Mouse (Mus musculus): Measurements from ENCODE around the gene Wscd2. TPM values are rescaled to one million over a fixed set of nuclear protein-coding genes. Genes with fewer than 3 reads are reported as not detected.

Gene Wscd2
- polyA plus RNA-seq, 1 experiment from 2014 or later: 0.06 TPM

GRCm38 (mm10) chr5:113604758-113605157 is 114.6 kb downstream of the Wscd2 start:
- no peaks in the 10 kb centered on the region; the same call in 1 of the 2 replicates for H3K27me3 ChIP-seq (ENCODE audit: control insufficient read depth, insufficient read depth, low read depth, low read length)
- no peak overlapping the region for H3K27ac ChIP-seq (ENCODE audit: low read length)
- no peak overlapping the region for H3K4me2 ChIP-seq (ENCODE audit: low read depth, low read length)
- no peak overlapping the region for H3K9ac ChIP-seq (ENCODE audit: low read depth, low read length)
- H3K36me3 ChIP-seq (ENCODE audit: control insufficient read depth, insufficient read depth): no peaks in the 10 kb centered on the region
- 52% methylated on average over 4 of the region's 4 CpGs for WGBS (ENCODE audit: insufficient replicate concordance)
- no peaks in the 10 kb centered on the region for H3K4me1 ChIP-seq (ENCODE audit: control insufficient read depth, low read depth, low read length)
- ATAC-seq (ENCODE audit: low read depth): no peak
- no peaks in the 10 kb centered on the region for H3K9me3 ChIP-seq (replicated peaks; ENCODE audit: control insufficient read depth, low read length)
- no peak overlapping the region for H3K4me3 ChIP-seq (ENCODE audit: low read depth, low read length)

DNA sequence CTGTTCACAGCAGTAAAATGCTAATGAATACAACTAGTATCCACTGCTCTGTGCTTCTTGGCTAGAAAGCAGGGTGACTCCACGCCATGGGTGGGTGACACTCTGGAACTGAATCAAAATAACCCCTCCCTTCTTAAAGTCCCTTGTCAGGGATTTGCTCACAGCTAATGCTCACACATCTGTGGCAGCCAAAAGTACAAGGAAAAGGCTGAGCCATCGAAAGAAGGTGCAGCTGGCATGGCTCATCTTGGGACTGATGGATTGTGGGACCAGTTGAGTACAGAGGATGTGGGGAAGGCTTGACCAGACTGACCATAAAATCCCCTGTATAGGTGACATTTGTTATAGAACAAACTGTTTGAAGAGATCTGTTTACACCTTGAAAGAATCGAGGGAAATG is 116.0 kb downstream of the Wscd2 start:
- Histone ChIP-seq H3K36me3 (ENCODE audit: control insufficient read depth, insufficient read depth) (no peaks in the 10 kb centered on the region), H3K4me2 (ENCODE audit: low read depth, low read length) (no peak overlapping the region), H3K27me3 (ENCODE audit: control insufficient read depth, insufficient read depth, low read depth, low read length) (no peaks in the 10 kb centered on the region; the same call in 1 of the 2 replicates), H3K4me1 (ENCODE audit: control insufficient read depth, low read depth, low read length) (no peaks in the 10 kb centered on the region), H3K27ac (ENCODE audit: low read length) (no peak overlapping the region), H3K4me3 (ENCODE audit: low read depth, low read length) (no peak overlapping the region), H3K9ac (ENCODE audit: low read depth, low read length) (no peak overlapping the region), H3K9me3 (replicated peaks; ENCODE audit: control insufficient read depth, low read length) (no peaks in the 10 kb centered on the region)
- 49% methylated on average over 3 of the region's 3 CpGs for WGBS (ENCODE audit: insufficient replicate concordance)
- no peak for ATAC-seq (ENCODE audit: low read depth)

DNA sequence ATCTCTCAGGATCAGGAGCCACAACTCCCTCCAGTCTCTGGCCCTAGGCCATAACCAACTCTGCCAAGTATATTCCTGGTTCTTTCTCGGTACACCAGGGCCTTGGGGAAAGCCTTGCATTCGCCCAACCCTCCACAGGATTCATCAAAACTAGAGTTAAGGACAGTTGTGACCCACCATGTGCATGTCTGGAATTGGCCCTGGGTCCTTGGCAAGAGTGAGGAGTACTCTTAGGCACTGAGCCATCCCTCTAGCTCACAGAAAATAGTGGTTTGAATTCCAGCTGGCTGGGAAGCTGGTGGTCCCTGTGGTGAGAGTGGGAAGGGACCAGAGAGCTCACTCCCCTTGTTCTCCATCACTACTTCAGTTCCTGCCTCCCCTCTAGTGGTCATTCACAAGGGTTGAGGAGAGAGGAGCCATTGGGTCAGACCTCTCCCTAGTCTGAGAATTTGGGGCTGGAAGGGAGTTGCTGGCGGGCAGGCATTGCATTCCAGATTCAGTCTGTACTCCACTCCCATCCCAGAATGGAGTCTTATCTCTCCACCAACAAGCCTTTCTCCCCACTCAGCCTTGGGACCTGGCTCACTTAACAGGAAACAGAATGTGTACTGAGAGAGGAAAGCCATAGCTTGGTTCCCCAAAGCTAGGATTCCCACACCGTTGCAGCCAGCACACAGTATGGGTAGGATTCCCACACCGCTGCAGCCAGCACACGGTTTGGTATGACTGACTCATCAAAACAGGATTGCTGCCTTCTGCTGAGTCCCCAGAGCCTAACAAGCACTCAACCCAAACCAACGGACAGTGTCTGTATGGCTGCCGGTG is 117.0 kb downstream of the Wscd2 start:
- Histone ChIP-seq H3K9me3 (replicated peaks; ENCODE audit: control insufficient read depth, low read length) (no peaks in the 10 kb centered on the region), H3K36me3 (ENCODE audit: control insufficient read depth, insufficient read depth) (no peaks in the 10 kb centered on the region), H3K4me3 (ENCODE audit: low read depth, low read length) (no peak overlapping the region), H3K27ac (ENCODE audit: low read length) (no peak overlapping the region), H3K4me2 (ENCODE audit: low read depth, low read length) (no peak overlapping the region), H3K27me3 (ENCODE audit: control insufficient read depth, insufficient read depth, low read depth, low read length) (no peaks in the 10 kb centered on the region; the same call in 1 of the 2 replicates), H3K4me1 (ENCODE audit: control insufficient read depth, low read depth, low read length) (no peaks in the 10 kb centered on the region), H3K9ac (ENCODE audit: low read depth, low read length) (no peak overlapping the region)
- WGBS (ENCODE audit: insufficient replicate concordance): 42% methylated on average over 8 of the region's 8 CpGs
- ATAC-seq (ENCODE audit: low read depth): no peak

- no peak overlapping the region for H3K27ac ChIP-seq (ENCODE audit: low read length)
- no peaks in the 10 kb centered on the region; the same call in 1 of the 2 replicates for H3K27me3 ChIP-seq (ENCODE audit: control insufficient read depth, insufficient read depth, low read depth, low read length)
- H3K4me1 ChIP-seq (ENCODE audit: control insufficient read depth, low read depth, low read length): no peaks in the 10 kb centered on the region
- WGBS (ENCODE audit: insufficient replicate concordance): 15% methylated on average over 13 of the region's 13 CpGs
- no peak overlapping the region for H3K4me2 ChIP-seq (ENCODE audit: low read depth, low read length)
- H3K36me3 ChIP-seq (ENCODE audit: control insufficient read depth, insufficient read depth): no peaks in the 10 kb centered on the region
- H3K9ac ChIP-seq (ENCODE audit: low read depth, low read length): no peak overlapping the region
- H3K4me3 ChIP-seq (ENCODE audit: low read depth, low read length): no peak overlapping the region
- no peak for ATAC-seq (ENCODE audit: low read depth)
- H3K9me3 ChIP-seq (replicated peaks; ENCODE audit: control insufficient read depth, low read length): no peaks in the 10 kb centered on the region
Measured at GRCm38 (mm10) chr5:113607941-113608431, 117.9 kb downstream of the Wscd2 start.

GRCm38 (mm10) chr5:113608511-113608910 is 118.4 kb downstream of the Wscd2 start:
- Histone ChIP-seq H3K4me2 (ENCODE audit: low read depth, low read length) (no peak overlapping the region), H3K4me1 (ENCODE audit: control insufficient read depth, low read depth, low read length) (no peaks in the 10 kb centered on the region), H3K9ac (ENCODE audit: low read depth, low read length) (no peak overlapping the region), H3K27ac (ENCODE audit: low read length) (no peak overlapping the region), H3K27me3 (ENCODE audit: control insufficient read depth, insufficient read depth, low read depth, low read length) (no peaks in the 10 kb centered on the region; the same call in 1 of the 2 replicates), H3K36me3 (ENCODE audit: control insufficient read depth, insufficient read depth) (no peaks in the 10 kb centered on the region), H3K9me3 (replicated peaks; ENCODE audit: control insufficient read depth, low read length) (no peaks in the 10 kb centered on the region), H3K4me3 (ENCODE audit: low read depth, low read length) (no peak overlapping the region)
- ATAC-seq (ENCODE audit: low read depth): no peak
- 53% methylated on average over 8 of the region's 8 CpGs for WGBS (ENCODE audit: insufficient replicate concordance)

GRCm38 (mm10) chr5:113609891-113610290 is 119.8 kb downstream of the Wscd2 start:
- WGBS (ENCODE audit: insufficient replicate concordance): 54% methylated on average over 5 of the region's 5 CpGs
- Histone ChIP-seq H3K4me3 (ENCODE audit: low read depth, low read length) (no peak overlapping the region), H3K4me2 (ENCODE audit: low read depth, low read length) (no peak overlapping the region), H3K9me3 (replicated peaks; ENCODE audit: control insufficient read depth, low read length) (no peaks in the 10 kb centered on the region), H3K4me1 (ENCODE audit: control insufficient read depth, low read depth, low read length) (no peaks in the 10 kb centered on the region), H3K36me3 (ENCODE audit: control insufficient read depth, insufficient read depth) (no peaks in the 10 kb centered on the region), H3K9ac (ENCODE audit: low read depth, low read length) (no peak overlapping the region), H3K27ac (ENCODE audit: low read length) (no peak overlapping the region), H3K27me3 (ENCODE audit: control insufficient read depth, insufficient read depth, low read depth, low read length) (no peaks in the 10 kb centered on the region; the same call in 1 of the 2 replicates)
- no peak for ATAC-seq (ENCODE audit: low read depth)

GRCm38 (mm10) chr5:113610490-113610889 is 120.4 kb downstream of the Wscd2 start:
- ATAC-seq (ENCODE audit: low read depth): no peak
- H3K4me1 ChIP-seq (ENCODE audit: control insufficient read depth, low read depth, low read length): no peaks in the 10 kb centered on the region
- no peak overlapping the region for H3K4me3 ChIP-seq (ENCODE audit: low read depth, low read length)
- no peak overlapping the region for H3K4me2 ChIP-seq (ENCODE audit: low read depth, low read length)
- H3K36me3 ChIP-seq (ENCODE audit: control insufficient read depth, insufficient read depth): no peaks in the 10 kb centered on the region
- no peaks in the 10 kb centered on the region for H3K9me3 ChIP-seq (replicated peaks; ENCODE audit: control insufficient read depth, low read length)
- WGBS (ENCODE audit: insufficient replicate concordance): 50% methylated on average over 6 of the region's 6 CpGs
- H3K9ac ChIP-seq (ENCODE audit: low read depth, low read length): no peak overlapping the region
- H3K27me3 ChIP-seq (ENCODE audit: control insufficient read depth, insufficient read depth, low read depth, low read length): no peaks in the 10 kb centered on the region; the same call in 1 of the 2 replicates
- H3K27ac ChIP-seq (ENCODE audit: low read length): no peak overlapping the region

GRCm38 (mm10) chr5:113611131-113611530 is 121.0 kb downstream of the Wscd2 start:
- H3K9me3 ChIP-seq (replicated peaks; ENCODE audit: control insufficient read depth, low read length): no peaks in the 10 kb centered on the region
- no peak overlapping the region for H3K27ac ChIP-seq (ENCODE audit: low read length)
- no peak overlapping the region for H3K4me3 ChIP-seq (ENCODE audit: low read depth, low read length)
- no peak for ATAC-seq (ENCODE audit: low read depth)
- H3K4me2 ChIP-seq (ENCODE audit: low read depth, low read length): no peak overlapping the region
- H3K9ac ChIP-seq (ENCODE audit: low read depth, low read length): no peak overlapping the region
- H3K36me3 ChIP-seq (ENCODE audit: control insufficient read depth, insufficient read depth): no peaks in the 10 kb centered on the region
- no peaks in the 10 kb centered on the region for H3K4me1 ChIP-seq (ENCODE audit: control insufficient read depth, low read depth, low read length)
- 69% methylated on average over 6 of the region's 6 CpGs for WGBS (ENCODE audit: insufficient replicate concordance)
- H3K27me3 ChIP-seq (ENCODE audit: control insufficient read depth, insufficient read depth, low read depth, low read length): no peaks in the 10 kb centered on the region; the same call in 1 of the 2 replicates

- H3K27ac ChIP-seq (ENCODE audit: low read length): no peak overlapping the region
- no peak for ATAC-seq (ENCODE audit: low read depth)
- H3K27me3 ChIP-seq (ENCODE audit: control insufficient read depth, insufficient read depth, low read depth, low read length): no peaks in the 10 kb centered on the region; the same call in 1 of the 2 replicates
- no peak overlapping the region for H3K9ac ChIP-seq (ENCODE audit: low read depth, low read length)
- H3K4me3 ChIP-seq (ENCODE audit: low read depth, low read length): no peak overlapping the region
- no peaks in the 10 kb centered on the region for H3K36me3 ChIP-seq (ENCODE audit: control insufficient read depth, insufficient read depth)
- H3K4me1 ChIP-seq (ENCODE audit: control insufficient read depth, low read depth, low read length): no peaks in the 10 kb centered on the region
- no peak overlapping the region for H3K4me2 ChIP-seq (ENCODE audit: low read depth, low read length)
- H3K9me3 ChIP-seq (replicated peaks; ENCODE audit: control insufficient read depth, low read length): no peaks in the 10 kb centered on the region
- 72% methylated on average over 12 of the region's 12 CpGs for WGBS (ENCODE audit: insufficient replicate concordance)
Measured at GRCm38 (mm10) chr5:113611771-113612233, 121.7 kb downstream of the Wscd2 start.

All from liver, embryonic 16.5 days (tissue).